ENCODE assay signal across 8 mouse cellular contexts in the genomic region with DNA sequence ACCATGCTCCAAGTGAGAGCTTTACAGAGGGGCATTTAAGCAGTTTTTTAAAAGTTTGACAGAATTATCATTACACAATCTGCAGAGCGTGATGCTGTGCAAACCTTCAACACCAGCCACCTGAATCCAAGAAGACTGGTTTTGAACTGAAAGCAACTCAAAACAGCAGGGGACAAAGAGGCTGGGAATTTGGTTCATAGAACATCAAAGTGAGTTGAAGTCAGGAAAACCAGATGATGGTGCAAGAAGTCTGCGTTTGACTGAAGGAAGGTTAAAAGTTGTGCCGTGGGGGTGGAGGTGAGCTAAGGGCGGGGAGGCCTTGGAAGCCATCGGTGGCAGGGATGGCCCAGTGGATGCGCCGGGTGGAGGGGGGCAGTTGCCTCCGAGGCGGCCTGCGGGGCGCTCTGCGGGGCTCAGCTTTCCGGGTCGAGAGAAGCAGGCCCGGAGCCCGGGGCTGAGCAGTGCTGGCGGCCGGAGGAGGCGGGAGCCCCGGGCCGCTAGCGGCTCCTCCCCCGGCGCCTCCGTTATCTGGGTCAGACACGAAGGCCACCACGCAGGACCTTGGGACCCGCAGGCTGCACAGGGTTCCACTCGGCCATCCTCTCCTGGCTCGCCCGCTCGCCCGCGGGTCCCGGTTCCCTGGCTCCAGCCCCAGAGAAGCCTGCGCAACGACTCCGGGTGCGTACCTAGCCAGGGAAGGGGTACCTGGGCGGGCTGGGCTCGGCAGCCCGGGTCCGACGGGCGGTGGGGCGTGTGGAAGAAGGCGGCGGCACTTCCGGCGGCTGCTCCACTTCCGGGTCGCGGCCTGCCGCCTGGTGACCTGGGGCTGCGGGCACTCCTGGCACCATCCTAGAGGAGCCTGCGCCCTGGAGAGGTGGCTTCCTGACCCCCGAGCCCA. TPM values are rescaled to one million over a fixed set of nuclear protein-coding genes. Genes with fewer than 3 reads are reported as not detected.
DNase-seq lines count a peak whose midpoint lies in the region; ATAC-seq lines count a peak whose summit lies in the region.

No protein-coding gene starts in this region.

- H3K9me3 ChIP-seq in heart, embryonic 14.5 days (ENCODE audit: control insufficient read depth, low read length), result no peaks in the 10 kb centered on the region
- H3K9me3 ChIP-seq in liver, embryonic 13.5 days (replicated peaks), result no peaks in the 10 kb centered on the region
- no peaks in the 10 kb centered on the region for H3K9me3 ChIP-seq in stomach, embryonic 14.5 days (ENCODE audit: control insufficient read depth, low read depth, low read length)

- peak; percentile 77 for DNase-seq in CD4-positive helper T cell, adult 2 months (ENCODE audit: low read depth, low spot score)
- peak; percentile 82 for DNase-seq in kidney, postnatal 14 days
- DNase-seq in liver, embryonic 13.5 days, result peak; percentile 63
- peak; percentile 56 to 61 for DNase-seq in natural killer cell, adult 2 months (ENCODE audit: low spot score in 2 of 2)

- H3K9ac ChIP-seq in heart, embryonic 14.5 days (ENCODE audit: low read length), result peak overlapping the region; percentile 91
- H3K9ac ChIP-seq in liver, embryonic 13.5 days, result peak overlapping the region; percentile 81
- H3K9ac ChIP-seq in stomach, embryonic 14.5 days (replicated peaks; ENCODE audit: low read depth, low read length), result peak overlapping the region; percentile 72

- peak overlapping the region; percentile 89 for H3K4me3 ChIP-seq in brown adipose tissue, adult 24 weeks (ENCODE audit: insufficient read depth, low read depth, low read length)
- H3K4me3 ChIP-seq in heart, embryonic 14.5 days (ENCODE audit: control insufficient read depth in 1 of 2, insufficient read depth in 1 of 2, low read depth in 1 of 2, low read length in 2 of 2), result peak overlapping the region; percentile 63 to 87
- H3K4me3 ChIP-seq in liver, embryonic 13.5 days (replicated peaks), result peak overlapping the region; percentile 78
- H3K4me3 ChIP-seq in stomach, embryonic 14.5 days (ENCODE audit: low read depth, low read length), result peak overlapping the region; percentile 66

- no peaks in the 10 kb centered on the region for H3K27me3 ChIP-seq in heart, embryonic 14.5 days (ENCODE audit: control insufficient read depth, insufficient read depth, low read length)
- H3K27me3 ChIP-seq in liver, embryonic 13.5 days, result no peaks in the 10 kb centered on the region
- no peaks in the 10 kb centered on the region for H3K27me3 ChIP-seq in stomach, embryonic 14.5 days (ENCODE audit: control insufficient read depth, insufficient read depth, low read length)

- peak overlapping the region; percentile 80 for H3K27ac ChIP-seq in brown adipose tissue, adult 24 weeks (replicated peaks; ENCODE audit: low read depth, low read length)
- peak overlapping the region; percentile 62 to 92 for H3K27ac ChIP-seq in heart, embryonic 14.5 days (replicated peaks in 1 of 2; ENCODE audit: control insufficient read depth in 1 of 2, insufficient read depth in 1 of 2, low read depth in 2 of 2, low read length in 2 of 2)
- H3K27ac ChIP-seq in liver, embryonic 13.5 days, result peak overlapping the region; percentile 78
- H3K27ac ChIP-seq in stomach, embryonic 14.5 days (ENCODE audit: low read length), result peak overlapping the region; percentile 39; the same call in 1 of the 2 replicates

- H3K4me2 ChIP-seq in heart, embryonic 14.5 days (ENCODE audit: low read length), result peak overlapping the region; percentile 80
- H3K4me2 ChIP-seq in liver, embryonic 13.5 days, result peak overlapping the region; percentile 81
- peak overlapping the region; percentile 67 for H3K4me2 ChIP-seq in stomach, embryonic 14.5 days (replicated peaks; ENCODE audit: low read depth, low read length)

- 3% methylated on average over 41 of the region's 57 CpGs for WGBS in heart, embryonic 14.5 days
- WGBS in liver, embryonic 13.5 days (ENCODE audit: insufficient replicate concordance), result 2% methylated on average over 46 of the region's 57 CpGs
- 2% methylated on average over 56 of the region's 57 CpGs for WGBS in stomach, embryonic 14.5 days

- peaks cover 4% of the 10 kb centered on the region; the same call in 1 of the 2 replicates for H3K4me1 ChIP-seq in brown adipose tissue, adult 24 weeks (ENCODE audit: control insufficient read depth, insufficient read depth, insufficient read length, low read length)
- H3K4me1 ChIP-seq in heart, embryonic 14.5 days (ENCODE audit: control insufficient read depth in 2 of 2, insufficient read depth in 2 of 2, low read length in 2 of 2), result peaks cover 4% of the 10 kb centered on the region in 2 experiments; a peak in 2 of 4 replicates
- peaks cover 15% of the 10 kb centered on the region for H3K4me1 ChIP-seq in liver, embryonic 13.5 days (replicated peaks)
- 0 out of 2 replicates have a peak, but pooled peaks cover 2% of the 10 kb centered on the region for H3K4me1 ChIP-seq in stomach, embryonic 14.5 days (ENCODE audit: control insufficient read depth, insufficient read depth, low read length)

- H3K36me3 ChIP-seq in heart, embryonic 14.5 days (ENCODE audit: control insufficient read depth, insufficient read depth, low read length), result no peaks in the 10 kb centered on the region
- no peaks in the 10 kb centered on the region for H3K36me3 ChIP-seq in liver, embryonic 13.5 days
- H3K36me3 ChIP-seq in stomach, embryonic 14.5 days (ENCODE audit: control insufficient read depth, insufficient read depth, low read length), result no peaks in the 10 kb centered on the region

- peak; percentile 96 for ATAC-seq in erythroid progenitor cell, adult 5-6 weeks (replicated peaks; ENCODE audit: low FRiP score, poor library complexity, severe bottlenecking)
- peak; percentile 85 for ATAC-seq in heart, embryonic 14.5 days (ENCODE audit: insufficient number of reproducible peaks, insufficient read depth, low FRiP score, low read depth)
- ATAC-seq in liver, embryonic 13.5 days (ENCODE audit: low read depth), result peak; percentile 97
- ATAC-seq in stomach, embryonic 14.5 days (ENCODE audit: insufficient number of reproducible peaks, insufficient read depth, low FRiP score, low read depth), result peak; percentile 92

RNA-seq across cellular contexts. Expression of a gene that starts 3.3 kb away (rescaled TPM):
- 9.3 and 10.6 TPM in 2 replicates for polyA plus RNA-seq in brown adipose tissue, adult 24 weeks (2012; ENCODE audit: insufficient read depth, insufficient read length, missing spikeins)
- total RNA-seq in erythroid progenitor cell, adult 5-6 weeks (2015; ENCODE audit: low replicate concordance), result not detected in 2 replicates
- total RNA-seq in erythroid progenitor cell, adult 5-6 weeks (2017; ENCODE audit: low replicate concordance), result 3.7 TPM in 1 of 2 replicates, not detected in the other
- 13.4 and 15.7 TPM in 2 replicates for polyA plus RNA-seq in heart, embryonic 14.5 days (2014; fragmentation: Nextera tagmentation; extraction: Ambion mirVana)
- polyA plus RNA-seq in liver, embryonic 13.5 days (2015; fragmentation: Nextera tagmentation; extraction: Ambion mirVana), result 4.7 and 4.8 TPM in 2 replicates
- 9.5 and 15.0 TPM in 2 replicates for polyA plus RNA-seq in stomach, embryonic 14.5 days (2014; fragmentation: Nextera tagmentation; extraction: Ambion mirVana)

Comparison
In these comparisons a context has a peak if more than half of its experiments do, and no peak if none do; other contexts are left out.
1. Peak in every context shown above with its lines: DNase-seq, ATAC-seq, H3K4me3 ChIP-seq and H3K27ac ChIP-seq.